12 mouse cellular contexts compared by ENCODE assay signal in the genomic region with DNA sequence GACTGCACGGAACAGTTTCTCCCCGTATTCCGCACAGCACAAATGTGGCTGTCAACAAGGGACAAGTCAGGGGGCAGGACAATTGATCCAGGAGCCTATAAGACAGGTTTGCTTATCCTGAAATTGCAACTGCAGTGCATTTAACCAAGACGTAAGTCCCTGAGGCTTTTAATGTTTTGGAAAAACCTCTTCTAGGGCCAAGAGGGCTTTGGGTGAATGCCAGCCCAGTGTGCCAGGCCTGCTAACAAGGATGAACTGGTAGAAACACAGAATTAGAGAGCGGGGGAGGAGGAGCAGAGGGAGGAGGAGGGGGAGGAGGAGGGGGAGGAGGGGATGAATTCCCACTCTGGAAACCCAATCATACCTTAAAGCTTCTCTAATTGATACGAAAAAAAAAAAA. TPM values are rescaled to one million over a fixed set of nuclear protein-coding genes. Genes with fewer than 3 reads are reported as not detected.
A peak's percentile ranks its signal among the peaks of the same experiment; 100 is the strongest.
DNase-seq lines count a peak whose midpoint lies in the region; ATAC-seq lines count a peak whose summit lies in the region.
"Had no signal": no experiment of that assay in that cellular context is flagged by ENCODE, and none has a peak within 500 bp of the region (broad histone marks: within the 10 kb centered on the region; RNA-seq: fewer than 3 reads in every experiment).

No protein-coding gene starts in this region.

- no peak for ATAC-seq in kidney, embryonic 16.5 days (ENCODE audit: low FRiP score, low TSS enrichment)

- no peaks in the 10 kb centered on the region for H3K4me1 ChIP-seq in kidney, embryonic 16.5 days (ENCODE audit: insufficient read depth, low read length)

- no peak overlapping the region for H3K9ac ChIP-seq in kidney, embryonic 16.5 days (replicated peaks; ENCODE audit: low read length)
- H3K9ac ChIP-seq: liver, embryonic 14.5 days; neural tube, embryonic 12.5 days had no signal

- no peaks in the 10 kb centered on the region for H3K36me3 ChIP-seq in kidney, embryonic 16.5 days (ENCODE audit: insufficient read depth, low read length)
- H3K36me3 ChIP-seq: neural tube, embryonic 12.5 days had no signal

- H3K9me3 ChIP-seq in kidney, embryonic 16.5 days (ENCODE audit: low read length), result no peaks in the 10 kb centered on the region
- H3K9me3 ChIP-seq: neural tube, embryonic 12.5 days had no signal

- H3K4me3 ChIP-seq in kidney, embryonic 16.5 days (ENCODE audit: low read length), result no peak overlapping the region
- H3K4me3 ChIP-seq: neural tube, embryonic 12.5 days had no signal

- DNase-seq in cerebellum, postnatal 25 days, result peak; percentile 58 to 73
- no peak for DNase-seq in cerebellum, adult 8-10 months
- DNase-seq in kidney, postnatal 10 days, result peak; percentile 46
- peak; percentile 60 for DNase-seq in ovary, adult 18-20 months (ENCODE audit: low spot score)
- DNase-seq in ovary, postnatal 10 days (ENCODE audit: low spot score), result no peak
- DNase-seq in ovary, postnatal 36 days (ENCODE audit: low spot score), result peak; percentile 57
- DNase-seq in spleen, adult 12 weeks (ENCODE audit: low spot score), result no peak
- DNase-seq: gastrocnemius, postnatal 10 days; thymus, postnatal 4 days had no signal

- 62% methylated on average over 6 of the region's 6 CpGs for WGBS in kidney, embryonic 16.5 days

- no peak overlapping the region for H3K4me2 ChIP-seq in kidney, embryonic 16.5 days (replicated peaks; ENCODE audit: low read depth, low read length)
- H3K4me2 ChIP-seq: neural tube, embryonic 12.5 days had no signal

- H3K27ac ChIP-seq in kidney, embryonic 16.5 days (ENCODE audit: low read length), result no peak overlapping the region
- H3K27ac ChIP-seq: liver, embryonic 14.5 days; neural tube, embryonic 12.5 days had no signal

- no peaks in the 10 kb centered on the region for H3K27me3 ChIP-seq in kidney, embryonic 16.5 days (ENCODE audit: insufficient read depth, low read length)
- H3K27me3 ChIP-seq: neural tube, embryonic 12.5 days had no signal

RNA-seq across cellular contexts. Expression of gene Pdia5, which starts 11.4 kb away (rescaled TPM):
- 52.5 and 62.0 TPM in 2 replicates for polyA plus RNA-seq in kidney, embryonic 16.5 days (2015; fragmentation: Nextera tagmentation; extraction: Ambion mirVana)

Comparison
In these comparisons a context has a peak if more than half of its experiments do, and no peak if none do; other contexts are left out.
1. DNase-seq: peak in cerebellum, postnatal 25 days (2 of 2), kidney, postnatal 10 days (single experiment), ovary, adult 18-20 months (single experiment) and ovary, postnatal 36 days (single experiment); none in cerebellum, adult 8-10 months (single experiment), ovary, postnatal 10 days (single experiment) and spleen, adult 12 weeks (single experiment).